Mouse (Mus musculus): Measurements from ENCODE around the gene Gm16181. TPM values are rescaled to one million over a fixed set of nuclear protein-coding genes. Genes with fewer than 3 reads are reported as not detected.

Gm16181 gene
- polyA plus RNA-seq, 1 experiment from 2014 or later: 0.69 TPM

DNA sequence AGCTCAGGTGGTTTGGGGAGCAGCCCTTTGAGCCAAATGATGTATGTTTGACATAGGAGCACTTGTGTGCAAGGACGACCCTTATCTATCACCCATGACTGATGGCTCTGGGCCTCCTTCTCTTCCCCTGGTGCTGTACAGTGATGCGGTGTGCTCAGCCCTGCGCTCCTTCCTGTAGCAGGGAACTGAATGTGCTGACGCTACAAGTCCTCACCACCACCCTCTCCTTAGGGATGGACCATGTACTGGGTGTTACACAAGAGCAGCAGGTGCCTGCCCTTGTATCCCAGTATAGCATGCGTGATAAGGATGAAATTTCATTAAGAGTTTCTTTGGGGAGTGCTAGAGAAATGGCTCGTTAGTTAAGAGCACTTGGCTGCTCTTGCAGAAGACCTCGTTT, 26.5 kb downstream of the Gm16181 start:
- DNase-seq (ENCODE audit: low spot score): no peak

DNA sequence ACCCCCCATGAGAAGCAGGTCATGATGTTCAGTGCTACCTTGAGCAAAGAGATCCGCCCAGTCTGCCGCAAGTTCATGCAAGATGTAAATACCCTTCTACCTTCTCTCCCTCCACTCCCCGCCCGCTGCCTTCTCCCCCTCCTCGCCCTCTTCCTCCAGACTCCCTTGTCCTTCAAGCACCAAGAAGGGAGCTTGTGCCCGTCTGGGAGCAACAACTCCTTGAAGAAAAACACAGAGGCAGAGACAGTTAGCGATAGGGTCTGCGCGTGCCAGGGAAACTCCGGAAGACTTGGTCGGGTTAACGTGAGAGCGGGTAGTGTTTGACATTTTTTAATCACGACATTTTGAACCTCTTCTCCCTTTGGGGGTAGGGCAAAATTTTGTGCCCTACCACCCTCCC, 28.4 kb downstream of the Gm16181 start:
- DNase-seq (ENCODE audit: low spot score): no peak

DNA sequence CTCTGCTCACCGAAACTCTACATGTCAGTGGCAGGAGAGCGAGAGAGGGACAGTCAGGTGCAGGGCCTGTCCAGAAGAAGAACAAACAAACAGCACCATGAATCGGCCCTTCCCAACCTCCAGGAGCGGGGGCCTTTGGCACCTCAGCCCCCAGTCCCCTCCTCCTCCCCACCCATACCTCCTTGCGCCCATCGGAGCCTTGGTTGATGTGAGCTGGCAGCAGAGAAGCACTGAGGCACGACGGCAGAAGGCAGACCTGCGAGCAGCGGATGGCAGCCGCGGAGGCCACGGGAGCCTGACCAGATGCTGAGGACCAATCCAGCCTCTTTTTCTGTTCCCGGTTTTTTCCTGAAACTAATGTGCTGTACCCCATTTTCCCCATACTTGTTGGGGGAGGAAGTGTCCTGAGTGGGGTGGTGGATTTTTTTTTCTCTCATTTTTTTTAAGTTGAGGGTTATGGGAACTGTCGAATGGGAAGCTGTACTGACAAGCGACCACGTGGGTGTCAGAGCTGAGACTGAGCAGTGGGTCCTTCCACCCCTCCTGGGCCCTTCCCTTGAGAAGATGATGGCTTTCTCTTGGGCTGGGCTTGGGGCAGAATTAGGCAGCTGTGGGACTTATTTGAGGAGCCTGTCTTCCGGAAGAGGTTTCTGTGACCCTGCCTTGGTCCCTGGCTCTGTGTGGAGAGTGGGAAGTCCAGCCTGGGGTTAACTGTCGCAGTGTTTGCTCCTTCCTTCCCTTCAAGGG, 29.0 kb downstream of the Gm16181 start:
- no peak for DNase-seq (ENCODE audit: low spot score)

DNA sequence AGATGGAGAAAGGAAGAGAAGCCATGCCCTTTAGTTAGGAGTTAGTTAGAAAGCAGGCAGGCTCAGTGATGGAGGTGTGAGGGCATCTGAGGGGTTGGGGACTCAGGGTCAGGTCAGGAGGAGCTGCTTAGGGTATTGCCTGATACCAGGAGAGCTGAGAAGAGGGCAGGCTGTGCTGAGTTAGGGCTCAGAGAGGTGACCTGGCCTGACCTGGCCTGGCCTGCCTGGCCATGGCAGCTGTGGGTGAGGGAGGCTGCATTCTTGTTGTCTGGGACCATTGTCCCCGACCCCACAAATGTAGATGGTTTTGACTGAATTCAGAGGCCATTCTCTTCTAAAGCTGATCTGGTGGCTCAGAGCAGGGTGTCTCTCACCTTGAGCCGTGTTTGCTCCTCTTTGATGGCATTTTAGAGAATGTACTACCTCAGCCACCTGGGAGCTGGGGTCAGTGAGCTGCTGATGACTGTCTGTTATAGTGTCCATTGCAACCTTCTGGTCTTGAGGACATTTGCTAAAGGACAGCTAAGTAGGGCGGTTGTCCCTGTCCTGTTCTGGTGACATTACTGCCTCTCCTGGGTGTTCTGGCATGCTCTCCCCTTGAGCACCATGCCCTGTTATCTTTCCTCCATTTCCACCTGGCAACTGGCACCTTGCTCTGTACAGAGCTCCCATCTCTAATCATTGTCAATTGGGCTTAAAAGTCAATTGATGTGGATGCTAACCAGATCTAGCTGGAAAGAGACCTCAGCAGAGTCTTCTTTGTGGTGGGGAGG, 29.9 kb downstream of the Gm16181 start:
- DNase-seq (ENCODE audit: low spot score): no peak

DNA sequence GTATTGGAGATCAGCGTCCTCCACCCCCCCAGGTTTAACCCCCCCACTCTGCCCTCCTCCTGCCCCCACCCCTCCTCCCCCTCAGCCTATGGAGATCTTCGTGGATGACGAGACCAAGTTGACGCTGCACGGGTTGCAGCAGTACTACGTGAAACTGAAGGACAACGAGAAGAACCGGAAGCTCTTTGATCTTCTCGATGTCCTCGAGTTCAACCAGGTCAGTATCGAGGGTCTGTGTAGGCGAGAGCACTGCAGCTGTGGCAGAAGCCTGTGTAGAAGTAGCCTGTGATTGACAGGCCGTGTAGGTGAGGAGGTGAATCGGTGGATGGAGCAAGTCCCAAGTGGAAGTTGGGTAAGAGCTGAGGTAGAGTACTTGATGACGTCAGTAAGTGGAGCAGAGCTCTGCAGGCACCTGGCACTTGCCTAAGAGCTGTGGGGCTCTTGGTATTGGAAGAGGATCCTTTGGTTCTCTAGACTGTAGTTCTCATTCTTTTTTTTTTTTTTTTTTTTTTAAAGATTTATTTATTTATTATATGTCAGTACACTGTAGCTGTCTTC, 30.6 kb downstream of the Gm16181 start:
- no peak for DNase-seq (ENCODE audit: low spot score)

DNA sequence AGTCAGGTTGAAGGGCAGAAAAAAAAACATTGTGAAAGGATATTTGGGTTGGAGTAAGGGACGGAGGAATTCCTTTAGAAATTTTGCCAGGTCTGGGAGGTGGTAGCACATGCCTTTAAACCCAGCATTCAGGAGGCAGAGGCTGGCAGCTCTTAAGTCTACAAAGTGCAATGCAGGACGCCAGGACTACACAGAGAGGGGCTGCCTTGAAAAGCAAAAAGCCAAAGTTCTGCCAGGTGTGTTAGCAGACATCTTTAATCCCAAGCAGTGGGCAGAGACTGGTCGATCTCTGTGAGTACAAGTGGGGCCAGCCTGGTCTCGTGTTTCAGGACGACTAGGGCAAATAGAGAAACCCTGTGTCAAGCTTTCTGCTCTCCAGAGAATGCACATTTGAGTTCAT, 31.3 kb downstream of the Gm16181 start:
- DNase-seq (ENCODE audit: low spot score): no peak

DNA sequence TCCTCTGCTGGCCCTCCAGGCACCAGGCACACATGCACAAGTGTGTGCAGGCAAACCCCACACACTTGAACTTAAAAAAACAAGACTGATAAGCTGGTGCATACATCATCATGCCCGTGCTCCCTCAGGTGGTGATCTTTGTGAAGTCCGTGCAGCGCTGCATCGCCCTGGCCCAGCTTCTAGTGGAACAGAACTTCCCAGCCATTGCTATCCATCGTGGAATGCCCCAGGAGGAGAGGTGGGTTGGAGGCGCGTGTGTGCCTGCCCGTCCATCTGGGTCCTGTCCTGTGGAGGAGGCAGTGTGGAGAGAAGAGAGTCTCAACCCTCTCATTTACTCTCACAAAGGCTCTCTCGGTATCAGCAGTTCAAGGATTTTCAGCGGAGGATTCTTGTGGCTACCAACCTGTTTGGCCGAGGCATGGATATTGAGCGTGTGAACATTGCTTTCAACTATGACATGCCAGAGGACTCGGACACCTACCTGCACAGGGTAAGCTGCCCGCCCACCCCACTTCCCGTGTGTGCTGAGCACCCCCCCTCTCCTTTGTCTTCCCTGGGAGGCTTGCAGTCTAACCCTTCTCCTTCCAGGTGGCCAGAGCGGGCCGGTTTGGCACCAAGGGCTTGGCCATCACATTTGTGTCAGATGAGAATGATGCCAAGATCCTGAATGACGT, 32.1 kb downstream of the Gm16181 start:
- DNase-seq (ENCODE audit: low spot score): no peak

DNA sequence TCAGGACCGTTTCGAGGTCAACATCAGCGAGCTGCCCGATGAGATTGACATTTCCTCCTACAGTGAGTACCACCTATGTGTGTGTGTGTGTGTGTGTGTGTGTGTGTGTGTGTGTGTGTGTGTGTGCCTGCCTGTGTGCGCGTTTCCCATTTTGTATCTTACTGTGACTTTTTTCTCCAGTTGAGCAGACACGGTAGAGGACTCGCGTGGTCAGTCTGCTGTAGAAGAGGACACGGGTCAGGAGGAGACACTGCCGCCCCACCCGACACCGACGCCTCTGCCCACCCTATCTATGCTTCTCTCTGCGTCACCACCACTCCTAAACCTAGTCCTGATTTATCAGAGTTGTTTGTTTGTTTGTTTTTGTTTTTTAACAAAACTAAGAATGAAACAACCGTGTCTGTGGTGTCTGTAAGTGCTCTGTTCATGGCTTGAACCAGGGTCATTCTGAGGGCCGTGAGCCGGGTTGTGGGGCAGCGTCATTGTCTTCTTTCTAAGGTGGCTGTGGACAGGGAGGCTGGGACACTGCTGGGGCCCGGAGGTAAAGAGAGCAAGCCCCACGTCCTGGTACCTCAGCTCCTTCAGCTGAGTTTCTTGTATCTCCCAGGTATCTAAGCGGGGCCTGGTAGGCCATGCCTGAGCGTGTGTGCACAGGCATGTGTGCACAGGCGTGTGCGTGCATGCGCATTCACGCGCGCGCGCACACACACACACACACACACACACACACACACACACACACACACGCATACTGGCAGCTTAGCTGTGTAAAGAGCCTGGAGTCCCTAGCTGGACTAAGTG, 32.9 kb downstream of the Gm16181 start:
- no peak for DNase-seq (ENCODE audit: low spot score)

DNA sequence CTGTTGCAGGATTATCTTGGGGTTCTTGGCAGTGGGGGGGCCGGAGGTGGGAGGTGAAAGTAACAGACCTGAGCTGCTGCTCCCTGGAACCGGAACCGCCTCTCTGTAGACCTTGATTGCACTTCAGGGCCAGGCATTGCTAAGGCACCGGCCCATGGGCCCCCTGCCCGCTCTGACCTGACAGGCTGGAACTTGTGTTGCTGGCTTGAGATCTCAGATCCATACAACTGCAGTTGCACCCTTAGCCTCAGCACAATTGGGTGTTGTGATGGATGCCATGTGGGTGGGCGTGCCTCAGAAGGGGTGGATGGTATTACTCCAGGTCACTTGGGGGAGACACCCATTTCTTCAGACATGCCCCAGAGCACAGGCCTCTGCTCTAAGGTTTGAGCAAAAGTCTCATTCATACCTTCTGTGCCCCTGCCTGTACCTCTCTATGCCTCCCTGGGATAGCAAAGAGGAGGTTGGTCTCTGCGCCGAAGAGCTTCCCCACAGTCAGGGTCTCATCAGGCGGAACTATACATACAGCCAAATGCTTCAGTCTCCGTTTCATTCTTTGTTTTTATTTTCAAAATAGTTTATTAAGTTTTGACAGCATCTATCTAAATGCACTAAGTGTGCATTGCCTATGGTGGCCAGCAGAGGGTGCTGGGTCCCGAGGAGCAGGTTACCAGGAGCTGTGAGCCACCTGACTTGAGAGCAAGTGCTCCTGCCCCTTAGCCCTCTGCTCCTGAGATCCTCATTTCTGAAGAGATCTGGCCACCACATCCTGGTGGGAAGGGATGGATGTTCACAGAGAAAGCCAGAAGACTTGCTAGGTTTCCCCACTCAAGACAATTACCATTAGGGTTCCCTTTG, 33.8 kb downstream of the Gm16181 start:
- peak; percentile 68 for DNase-seq (ENCODE audit: low spot score)

DNA sequence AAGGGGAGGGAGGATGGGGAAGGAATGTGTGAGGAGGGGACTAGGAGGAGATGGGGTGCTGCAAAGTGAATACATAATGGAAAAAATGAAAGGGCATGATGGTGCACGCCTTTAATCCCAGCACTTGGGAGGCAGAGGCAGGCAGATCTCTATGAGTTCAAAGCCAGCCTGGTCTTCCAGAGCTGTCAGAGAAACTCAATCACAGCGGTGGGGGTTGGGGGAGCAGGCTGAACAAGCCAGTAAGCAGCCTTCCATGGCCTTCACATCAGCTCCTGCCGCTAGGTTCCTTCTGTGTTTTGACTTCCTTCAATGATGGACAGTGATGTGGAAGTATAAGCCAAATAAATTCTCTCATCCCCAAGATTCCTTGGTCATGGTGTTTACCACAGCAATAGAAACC, 34.7 kb downstream of the Gm16181 start:
- no peak for DNase-seq (ENCODE audit: low spot score)

DNA sequence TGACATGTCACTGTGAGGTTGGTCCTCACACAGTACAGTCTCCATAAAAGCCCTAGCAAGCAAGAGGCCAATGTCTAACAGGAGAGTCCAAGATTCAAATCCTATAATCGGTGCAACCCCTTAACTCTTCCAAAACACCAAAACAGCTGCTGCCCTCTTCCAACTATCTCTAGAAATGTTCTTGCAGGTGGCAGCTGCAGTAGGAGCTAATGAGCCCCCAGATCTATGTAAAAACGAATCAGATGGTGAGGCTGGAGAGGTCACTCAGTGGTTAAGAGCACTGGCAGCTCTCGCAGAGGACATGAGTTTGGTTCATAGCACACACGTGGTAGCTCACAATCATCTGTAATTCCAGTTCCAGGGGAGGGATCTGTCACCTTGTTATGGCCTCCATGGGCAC, 35.1 kb downstream of the Gm16181 start:
- no peak for DNase-seq (ENCODE audit: low spot score)

DNA sequence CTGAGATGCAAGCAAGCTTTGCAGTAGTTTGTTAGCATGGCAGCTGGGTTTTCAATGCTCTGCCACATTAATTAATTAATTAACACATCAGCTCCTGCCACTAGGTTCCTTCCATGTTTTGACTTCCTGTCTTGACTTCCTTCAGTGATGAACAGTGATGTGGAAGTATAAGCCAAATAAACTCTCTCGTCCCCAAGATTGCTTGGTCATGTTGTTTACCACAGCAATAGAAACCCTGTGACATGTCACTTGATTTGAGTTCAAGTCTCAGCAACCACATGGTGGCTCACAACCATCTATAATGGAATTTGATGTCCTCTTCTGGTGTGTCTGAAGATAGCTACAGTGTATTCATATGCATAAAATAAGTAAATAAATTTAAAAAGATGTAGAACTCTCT, 36.7 kb downstream of the Gm16181 start:
- DNase-seq (ENCODE audit: low spot score): no peak

DNA sequence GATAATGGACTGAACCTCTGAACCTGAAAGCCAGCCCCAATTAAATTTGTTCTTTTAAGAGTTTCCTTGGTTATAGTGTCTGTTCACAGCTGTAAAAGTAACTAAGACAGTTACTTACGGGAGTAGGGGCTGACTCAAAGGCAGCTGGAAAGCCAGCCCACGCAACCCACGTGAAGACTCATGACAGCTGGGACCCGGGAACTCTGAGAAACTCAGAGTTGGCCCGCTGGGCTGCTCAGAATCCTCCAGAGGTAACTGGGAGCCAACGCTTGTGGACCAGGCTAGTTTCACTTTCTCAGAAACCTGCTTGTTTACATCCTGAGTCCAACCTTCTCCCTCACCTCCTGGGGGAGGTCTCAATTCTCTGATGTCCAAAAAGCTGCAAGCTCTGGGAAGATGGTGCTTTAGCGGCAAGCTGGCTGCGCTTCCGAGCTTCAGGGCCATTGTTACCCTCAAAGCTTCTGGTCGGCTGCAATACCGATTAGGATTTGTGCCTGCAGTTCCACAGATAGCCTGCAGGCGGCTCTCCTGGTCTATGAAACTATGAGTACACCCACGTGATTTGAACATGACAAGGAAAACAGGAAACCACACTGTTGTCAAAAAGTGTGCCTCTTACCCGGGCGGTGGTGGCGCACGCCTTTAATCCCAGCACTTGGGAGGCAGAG, 37.3 kb downstream of the Gm16181 start:
- peak; percentile 94 for DNase-seq (ENCODE audit: low spot score)

DNA sequence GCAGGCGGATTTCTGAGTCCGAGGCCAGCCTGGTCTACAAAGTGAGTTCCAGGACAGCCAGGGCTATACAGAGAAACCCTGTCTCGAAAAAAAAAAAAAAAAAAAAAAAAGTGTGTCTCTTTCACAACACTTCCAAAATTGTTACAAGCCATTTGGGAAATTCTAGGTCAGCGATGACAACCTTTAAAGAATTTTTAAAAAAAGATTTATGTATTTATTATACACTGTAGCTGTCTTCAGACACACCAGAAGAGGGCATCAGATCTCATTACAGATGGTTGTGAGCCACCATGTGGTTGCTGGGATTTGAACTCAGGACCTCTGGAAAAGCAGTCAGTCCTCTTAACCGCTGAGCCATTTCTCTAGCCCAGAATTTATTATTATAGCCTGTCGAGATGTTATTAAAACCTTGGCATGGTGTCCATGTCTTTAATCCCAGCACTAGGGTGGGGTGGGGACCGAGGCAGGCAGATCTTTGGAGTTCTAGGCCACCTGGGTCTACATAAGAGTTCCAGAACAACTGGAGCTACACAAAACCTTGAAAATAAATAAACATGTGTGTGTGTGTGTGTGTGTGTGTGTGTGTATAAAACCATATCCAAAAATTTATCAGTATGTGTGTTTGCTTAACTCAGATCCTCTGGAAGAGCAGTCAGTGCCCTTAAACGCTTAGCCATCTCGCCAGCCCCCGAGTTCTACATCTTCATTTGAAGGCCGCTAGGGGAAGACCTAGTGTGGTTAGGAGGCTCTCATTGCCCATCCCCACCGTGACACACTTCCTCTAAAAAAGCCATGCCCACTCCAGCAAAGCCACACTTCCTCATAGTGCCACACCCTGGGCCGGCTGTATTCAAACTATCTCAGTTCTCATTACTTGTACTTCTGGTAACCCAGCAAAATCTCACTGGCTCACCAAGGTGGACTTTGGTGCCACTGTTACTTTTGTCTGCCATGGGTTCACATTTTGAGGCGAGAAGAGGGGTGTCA, 38.2 kb downstream of the Gm16181 start:
- DNase-seq (ENCODE audit: low spot score): no peak

DNA sequence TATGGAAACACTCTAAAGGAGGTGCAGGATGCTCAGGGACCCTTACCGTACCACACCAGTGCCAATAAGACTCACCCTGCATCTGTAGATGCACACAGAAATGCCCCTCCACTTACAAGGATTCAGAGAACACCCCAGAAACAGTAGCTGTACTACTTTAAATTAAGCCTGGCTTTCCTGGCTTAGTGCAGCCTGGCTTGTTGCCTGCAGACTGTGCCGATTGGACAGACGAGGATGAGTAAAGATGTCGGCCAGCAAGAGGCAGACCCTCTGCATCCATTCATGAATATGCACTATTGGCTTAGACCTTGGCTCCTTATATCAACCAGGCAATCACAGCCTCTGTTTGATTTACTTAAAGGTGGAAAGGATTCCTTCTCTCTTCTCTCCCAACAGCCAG, 39.0 kb downstream of the Gm16181 start:
- DNase-seq (ENCODE audit: low spot score): no peak

DNA sequence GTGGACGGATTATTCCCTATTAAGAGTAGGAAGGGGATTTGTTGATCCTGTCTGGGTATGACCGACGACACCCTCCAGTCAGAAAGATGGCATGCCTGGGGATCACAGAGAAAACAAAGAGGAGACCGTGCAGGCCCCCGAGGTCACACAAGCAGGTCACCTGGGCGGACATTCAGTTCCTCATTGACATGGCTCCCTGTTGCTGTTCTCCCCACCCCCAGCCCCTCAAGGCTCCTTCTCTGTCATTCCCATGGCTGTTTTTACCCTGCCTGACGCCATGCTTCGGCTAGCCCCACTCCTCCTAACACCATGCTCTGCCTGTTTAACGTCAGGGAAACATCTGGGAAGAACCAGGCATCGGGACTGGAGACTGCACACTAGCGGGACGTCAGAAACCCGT, 41.0 kb downstream of the Gm16181 start:
- no peak for DNase-seq (ENCODE audit: low spot score)

DNA sequence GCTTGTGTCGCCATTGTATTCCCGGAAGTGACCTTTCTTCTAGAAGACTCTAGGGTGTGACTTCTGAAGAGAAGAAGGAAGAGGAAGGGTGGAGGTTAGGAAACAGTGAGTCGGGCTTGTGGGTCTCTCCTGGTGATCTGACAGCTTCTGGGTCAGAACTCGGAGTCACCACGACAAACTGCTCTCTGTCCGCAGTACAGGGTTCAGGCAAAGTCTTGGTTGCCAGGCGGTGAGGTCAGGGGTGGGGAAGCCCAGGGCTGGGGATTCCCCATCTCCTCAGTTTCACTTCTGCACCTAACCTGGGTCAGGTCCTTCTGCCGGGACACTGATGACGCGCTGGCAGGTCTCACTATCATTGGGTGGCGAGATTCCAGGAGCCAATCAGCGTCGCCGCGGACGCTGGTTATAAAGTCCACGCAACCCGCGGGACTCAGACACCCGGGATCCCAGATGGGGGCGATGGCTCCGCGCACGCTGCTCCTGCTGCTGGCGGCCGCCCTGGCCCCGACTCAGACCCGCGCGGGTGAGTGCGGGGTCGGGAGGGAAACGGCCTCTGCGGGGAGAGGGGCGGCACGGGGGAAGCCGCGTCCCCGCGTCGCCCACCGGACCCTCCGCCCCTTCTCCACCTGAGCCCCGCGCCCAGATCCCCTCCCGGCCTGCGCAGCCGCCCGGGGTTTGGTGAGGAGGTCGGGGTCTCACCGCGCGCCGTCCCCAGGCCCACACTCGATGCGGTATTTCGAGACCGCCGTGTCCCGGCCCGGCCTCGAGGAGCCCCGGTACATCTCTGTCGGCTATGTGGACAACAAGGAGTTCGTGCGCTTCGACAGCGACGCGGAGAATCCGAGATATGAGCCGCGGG, 42.3 kb downstream of the Gm16181 start, which contains the start of gene H2-D1:
Gene H2-D1, plus strand, starts transcription at position 67 of the 859 bp plus-strand sequence.
- DNase-seq (ENCODE audit: low spot score): peak; percentile 93
